Mouse (Mus musculus): Measurements from ENCODE around the gene Snorc.
"Not testable (repeated sequence)": the region's sequence is repeated elsewhere in the genome, so short reads cannot be mapped to it uniquely, and the experiment has no call there.

Gene Snorc

DNA sequence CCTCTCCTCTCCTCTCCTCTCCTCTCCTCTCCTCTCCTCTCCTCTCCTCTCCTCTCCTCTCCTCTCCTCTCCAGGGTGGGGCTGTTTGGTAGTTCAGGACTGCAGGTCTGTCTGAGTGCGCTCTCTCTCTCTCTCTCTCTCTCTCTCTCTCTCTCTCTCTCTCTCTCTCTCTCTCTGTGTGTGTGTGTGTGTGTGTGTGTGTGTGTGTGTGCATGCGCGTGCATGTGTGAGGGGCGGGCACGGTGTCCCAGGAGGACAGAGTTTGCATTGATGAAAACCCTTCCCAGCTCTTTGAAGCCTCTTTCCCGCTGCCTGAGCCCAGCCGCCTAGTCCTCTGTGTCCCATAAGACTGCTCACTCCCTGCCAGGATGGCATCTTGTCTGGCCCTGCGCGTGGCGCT, at the start of gene Snorc:
Snorc (plus strand) TSS at position 301 of the 400 bp plus-strand sequence.
- not testable (repeated sequence) for DNase-seq

DNA sequence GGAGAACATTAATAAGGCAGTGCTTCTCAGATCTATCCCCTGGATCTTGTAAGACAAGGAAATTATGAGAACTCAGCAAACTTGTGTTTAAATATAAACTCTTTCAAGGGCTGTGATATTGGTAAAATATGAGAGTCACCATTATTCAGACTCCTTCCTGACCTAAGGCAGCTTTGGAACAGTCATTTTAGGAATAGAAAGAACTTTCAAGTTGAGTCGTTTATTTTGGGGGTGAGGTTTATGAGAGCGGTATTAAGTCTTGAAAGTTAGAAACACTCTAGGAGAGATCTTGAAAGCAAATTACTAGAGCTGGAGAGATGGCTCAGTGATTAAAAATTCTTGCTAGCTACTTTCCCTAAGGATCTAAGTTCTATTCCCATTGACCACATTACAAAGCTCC, 34.9 kb upstream of the Snorc start:
- no peak for DNase-seq

DNA sequence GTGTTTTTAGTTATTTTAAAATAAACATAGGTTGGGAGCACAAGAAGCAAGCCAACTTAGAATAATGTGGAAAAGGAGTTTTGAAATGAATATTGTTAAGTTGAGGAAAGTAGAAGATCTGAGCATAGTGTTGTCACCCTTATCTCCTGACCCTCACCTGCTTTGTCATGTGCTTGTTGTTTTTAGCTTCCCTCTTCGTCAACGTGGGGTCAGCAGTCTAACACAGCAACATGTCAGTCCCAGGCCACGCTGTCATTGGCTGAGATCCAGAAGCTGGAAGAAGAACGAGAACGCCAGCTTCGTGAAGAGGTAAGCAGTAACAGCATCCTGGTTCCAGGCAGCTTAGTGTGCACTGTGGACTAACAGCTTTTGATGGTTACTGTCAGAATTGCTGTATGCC, 33.5 kb upstream of the Snorc start:
- DNase-seq: no peak

DNA sequence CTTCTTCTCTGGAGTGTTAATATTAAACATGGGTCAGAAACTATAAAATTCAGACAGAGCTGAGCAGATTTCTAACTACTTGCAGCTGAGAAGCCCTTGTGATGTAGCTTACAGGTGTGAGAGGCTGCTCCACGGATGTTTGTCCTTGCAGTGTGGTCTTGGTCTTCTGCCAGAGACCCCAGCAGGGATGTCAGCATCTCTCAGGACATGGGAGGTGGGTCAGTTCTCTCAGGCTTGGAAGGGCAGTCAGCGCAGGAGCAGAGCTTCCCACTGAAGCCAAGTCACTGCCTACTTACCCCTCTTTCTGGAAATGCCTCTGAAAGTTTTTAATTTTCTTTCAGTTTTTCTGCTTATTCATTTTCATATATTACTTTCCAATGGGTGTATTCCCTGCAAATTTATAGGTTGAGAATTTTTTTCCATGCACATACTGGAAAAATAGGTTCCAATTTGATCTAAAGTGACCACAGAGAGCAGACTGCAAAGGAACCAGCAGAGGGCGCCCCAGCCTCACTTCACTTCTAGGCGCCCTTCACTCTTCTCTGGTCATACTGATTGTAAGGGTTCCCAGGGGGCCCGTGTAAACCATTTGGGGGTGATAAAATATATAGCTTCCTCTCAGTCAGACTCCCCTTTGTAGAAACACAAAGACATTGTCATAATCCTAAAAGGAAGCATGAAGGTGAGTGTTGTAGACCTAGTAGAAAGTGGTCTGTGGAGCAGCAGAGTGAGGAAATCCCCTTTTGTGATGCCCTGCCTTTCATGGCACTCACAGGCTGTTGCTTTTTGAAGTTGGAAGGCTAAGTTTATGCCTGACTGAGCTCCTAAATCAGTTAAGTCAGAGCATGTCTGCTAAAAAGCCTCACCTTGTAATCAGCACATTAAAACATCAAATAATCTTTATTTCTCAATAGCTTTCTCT, 22.6 kb upstream of the Snorc start:
- DNase-seq: peak; percentile 26 to 28

DNA sequence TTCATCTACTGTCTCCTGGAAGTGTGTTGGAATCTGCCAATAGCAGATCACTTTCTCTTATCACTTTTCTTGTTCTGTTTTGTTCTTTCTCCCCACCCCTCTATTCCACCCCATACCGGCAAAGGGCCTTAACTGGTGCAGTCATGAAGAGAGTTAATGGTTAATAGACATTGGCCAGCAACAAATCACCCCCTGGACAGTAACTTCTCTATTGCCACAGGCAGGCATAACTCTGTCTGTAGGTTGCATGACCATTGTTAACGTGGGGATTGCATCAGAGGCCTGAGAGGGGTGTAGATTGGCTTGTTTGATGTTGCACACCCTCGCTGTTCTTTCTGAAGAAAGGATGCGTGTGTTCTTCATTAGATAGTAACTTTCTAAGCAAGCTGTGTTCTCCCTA, 20.6 kb upstream of the Snorc start:
- DNase-seq: no peak

DNA sequence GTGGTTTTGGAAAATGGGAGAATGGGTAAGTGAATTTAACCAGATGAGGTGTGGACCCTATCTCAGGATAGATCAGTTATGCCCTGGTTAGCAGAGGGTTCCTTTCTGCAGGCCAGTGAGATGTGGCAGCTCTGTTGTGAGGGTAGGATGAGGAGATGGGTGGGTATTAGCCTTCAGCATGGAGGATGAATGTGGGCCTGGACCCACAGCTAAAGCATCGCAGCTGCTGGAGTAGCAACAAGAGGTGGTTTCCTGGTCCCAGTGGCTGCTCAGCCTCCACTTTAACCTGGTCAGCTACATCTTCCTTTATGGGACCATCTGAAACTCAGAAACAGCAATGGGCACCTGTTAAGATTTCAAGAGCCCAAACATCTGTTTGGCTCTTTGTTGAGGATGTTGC, 13.6 kb upstream of the Snorc start:
- DNase-seq: no peak

DNA sequence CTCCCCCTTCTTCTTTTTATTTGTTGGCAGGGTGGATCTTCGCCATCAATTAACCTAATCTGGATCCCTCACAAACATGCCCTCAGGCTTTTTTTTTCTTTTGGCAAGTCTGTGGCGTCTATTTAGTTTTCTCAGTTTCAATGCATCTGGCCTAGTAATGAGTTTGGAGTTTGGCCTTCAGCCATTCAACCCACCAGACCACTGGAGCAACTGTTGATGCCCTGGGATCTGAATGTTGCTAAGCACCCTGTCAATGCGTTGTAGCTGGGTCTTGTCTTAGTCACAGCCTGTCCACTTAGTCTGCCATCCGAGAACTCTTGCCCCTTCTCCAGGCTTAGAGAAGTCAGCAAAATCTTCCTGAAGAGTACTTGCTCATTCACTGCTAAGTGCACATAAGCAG, 12.0 kb upstream of the Snorc start:
- DNase-seq: no peak

DNA sequence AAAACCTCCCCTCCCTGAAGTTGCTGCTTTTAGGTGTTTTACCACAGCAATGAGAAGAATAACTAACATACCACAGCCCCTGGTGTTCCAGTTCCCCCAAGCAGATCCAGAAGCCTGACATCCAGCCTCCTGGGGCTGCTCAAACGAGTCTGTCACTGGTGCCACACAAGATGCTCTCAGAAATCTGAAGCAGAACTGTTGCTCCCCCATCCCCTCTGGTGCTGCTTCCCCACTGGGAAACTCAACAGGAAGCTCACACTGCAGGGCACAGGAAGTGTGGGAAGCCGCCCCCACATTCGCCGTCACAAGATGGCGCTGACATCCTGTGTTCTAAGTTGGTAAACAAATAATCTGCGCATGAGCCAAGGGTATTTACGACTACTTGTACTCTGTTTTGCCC, 10.2 kb upstream of the Snorc start:
- not testable (repeated sequence) for DNase-seq

DNA sequence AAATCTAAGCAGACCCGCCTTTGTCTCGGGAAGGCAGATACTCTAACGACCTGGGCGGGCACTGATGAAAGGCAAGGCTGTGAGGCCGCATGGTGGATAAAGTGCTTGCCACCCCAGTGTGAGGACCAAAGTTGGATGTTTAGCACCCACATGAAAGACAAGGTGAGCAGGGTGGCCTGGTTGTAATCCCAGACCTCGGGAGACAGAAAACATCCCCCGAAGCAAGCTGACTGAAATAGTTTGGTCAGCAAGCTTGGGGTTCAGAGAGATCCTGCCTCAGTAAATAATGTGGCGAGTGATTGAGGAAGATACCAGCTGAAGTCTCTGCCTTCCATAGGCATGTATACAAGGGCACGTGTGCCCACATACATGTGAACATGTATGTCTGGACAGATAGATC, 2.6 kb upstream of the Snorc start:
- DNase-seq: no peak

DNA sequence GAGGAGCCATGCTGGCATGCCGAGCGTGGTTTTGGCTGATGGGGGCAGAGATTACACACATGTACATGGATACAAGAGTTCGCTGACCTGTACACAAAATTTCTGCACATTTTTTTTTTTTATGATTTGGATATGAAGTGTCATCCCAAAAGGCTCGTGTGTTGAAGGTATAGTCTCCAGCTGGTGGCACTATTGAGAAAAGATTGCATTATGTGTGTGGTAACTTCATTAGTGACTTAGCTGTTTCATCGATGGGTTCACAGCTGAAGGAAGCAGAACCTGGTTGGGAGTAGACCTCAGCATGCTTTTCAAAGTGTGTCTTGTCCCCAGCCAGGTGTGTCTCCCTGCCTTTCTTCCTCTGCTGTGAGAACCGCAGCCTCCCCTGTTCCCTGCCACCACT, 1.8 kb upstream of the Snorc start:
- DNase-seq: no peak

DNA sequence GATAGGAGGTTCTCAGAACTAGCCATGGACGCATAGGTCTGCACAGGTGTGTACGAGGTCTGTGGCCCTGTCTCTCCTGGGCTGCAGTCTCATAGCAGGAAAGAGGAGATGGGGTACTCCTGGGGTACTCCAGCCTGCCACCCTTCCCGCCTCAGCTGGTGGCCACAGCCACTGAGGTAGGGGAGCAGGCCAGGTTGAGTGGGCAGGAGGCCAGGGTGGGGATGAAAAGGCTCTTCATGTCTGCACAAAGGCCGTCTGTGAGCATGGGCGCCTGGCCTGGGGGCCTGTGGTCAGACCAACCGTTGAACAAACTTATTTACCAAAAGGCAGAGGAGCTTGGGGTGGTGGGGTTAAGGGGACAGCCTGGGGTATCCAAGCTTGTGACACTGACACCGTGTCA, 1.8 kb downstream of the Snorc start:
- no peak for DNase-seq

DNA sequence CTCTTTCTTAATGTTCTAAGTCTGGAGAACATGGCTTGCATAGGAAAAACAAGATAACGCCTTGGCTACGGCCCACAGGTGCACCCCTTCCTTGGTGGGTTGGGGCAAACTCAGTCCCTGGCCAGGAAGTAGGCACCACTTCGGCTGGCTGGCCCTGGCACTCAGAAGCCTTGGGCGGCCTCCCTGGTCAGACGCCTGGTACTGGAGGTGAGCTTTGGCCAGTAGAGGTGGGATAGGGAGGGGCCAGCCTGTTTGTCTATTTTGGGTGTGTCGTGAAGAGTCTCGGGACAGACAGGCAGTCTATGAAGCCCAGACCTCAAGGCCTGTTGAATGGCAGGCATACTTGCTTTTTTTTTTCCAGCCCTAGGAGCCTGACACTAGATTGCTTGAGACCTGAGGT, 2.5 kb downstream of the Snorc start:
- DNase-seq: peak; percentile 12 to 41

DNA sequence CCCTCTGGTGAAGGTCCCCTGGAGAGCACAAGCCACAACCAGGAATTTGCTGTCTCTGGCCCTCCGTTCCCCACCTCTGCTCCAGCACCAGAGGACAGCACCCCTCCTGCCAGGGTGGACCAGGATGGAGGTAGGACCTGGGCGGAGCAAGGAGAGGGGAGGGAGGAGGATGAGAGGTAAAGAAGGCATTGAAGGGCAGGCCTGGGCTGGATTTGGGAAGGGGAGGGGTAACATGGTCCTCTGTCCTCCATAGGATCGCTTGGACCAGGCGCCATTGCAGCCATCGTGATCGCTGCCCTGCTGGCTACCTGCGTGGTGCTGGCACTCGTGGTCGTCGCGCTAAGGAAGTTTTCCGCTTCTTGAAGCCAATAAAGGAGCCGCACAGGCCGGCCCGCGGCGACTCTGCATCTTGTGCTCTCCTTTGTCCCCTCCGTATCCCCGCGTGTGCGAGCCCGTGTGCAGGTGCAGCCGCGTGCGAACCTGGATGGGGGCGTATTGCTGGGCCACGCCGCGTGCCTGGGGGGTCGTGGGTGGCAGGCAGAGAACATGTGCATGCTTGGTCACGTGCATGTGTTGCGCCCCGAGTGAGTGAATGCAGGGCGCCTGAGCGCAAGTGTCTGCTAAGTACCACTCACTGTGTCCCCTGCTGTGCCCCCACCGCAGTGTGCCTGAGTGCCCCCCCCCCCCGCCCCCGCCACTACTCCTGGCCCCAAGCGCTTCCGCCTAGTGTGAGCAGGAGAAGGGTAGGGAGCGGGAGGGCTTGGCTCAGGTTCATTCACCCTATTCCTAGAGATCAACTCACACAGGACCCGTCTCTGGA, 5.2 kb downstream of the Snorc start:
- DNase-seq: no peak

DNA sequence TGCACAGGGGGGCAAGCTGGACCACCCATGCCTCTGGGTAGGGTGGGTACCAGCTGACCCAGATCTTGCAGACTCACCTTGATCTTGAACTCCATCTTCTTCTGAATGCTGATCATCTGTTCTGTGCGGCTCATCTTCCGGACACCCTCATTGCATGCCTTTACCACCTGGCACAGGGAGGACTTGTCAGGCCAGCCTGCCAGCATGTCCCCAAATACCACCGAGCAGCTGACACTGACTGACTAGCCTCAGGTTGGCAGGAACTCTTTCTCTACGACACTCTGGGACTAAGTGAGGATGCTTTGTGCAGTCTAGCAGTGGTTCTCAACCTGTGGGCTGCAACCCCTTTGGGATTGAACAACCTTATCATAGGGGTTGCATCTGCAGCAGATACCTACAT, 12.5 kb downstream of the Snorc start:
- DNase-seq: no peak

DNA sequence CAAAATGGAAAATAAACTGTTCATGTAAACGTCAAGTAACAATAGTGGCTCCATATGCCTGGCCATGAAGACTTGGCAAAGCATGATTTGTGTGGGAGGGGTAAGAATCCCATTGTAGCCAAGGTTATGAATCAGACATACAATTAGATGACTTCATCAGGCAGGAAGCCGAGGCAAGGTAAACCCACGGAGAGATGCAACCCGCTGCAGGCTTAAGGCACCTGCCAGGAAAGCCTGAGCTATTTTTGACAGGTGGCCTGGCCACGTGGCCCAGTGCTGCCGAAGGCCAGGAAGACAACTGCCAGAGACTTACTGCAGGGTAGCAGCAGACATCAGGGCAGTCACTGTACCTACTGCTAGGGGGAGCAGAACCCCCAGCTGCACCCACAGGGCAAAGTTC, 16.3 kb downstream of the Snorc start:
- no peak for DNase-seq

DNA sequence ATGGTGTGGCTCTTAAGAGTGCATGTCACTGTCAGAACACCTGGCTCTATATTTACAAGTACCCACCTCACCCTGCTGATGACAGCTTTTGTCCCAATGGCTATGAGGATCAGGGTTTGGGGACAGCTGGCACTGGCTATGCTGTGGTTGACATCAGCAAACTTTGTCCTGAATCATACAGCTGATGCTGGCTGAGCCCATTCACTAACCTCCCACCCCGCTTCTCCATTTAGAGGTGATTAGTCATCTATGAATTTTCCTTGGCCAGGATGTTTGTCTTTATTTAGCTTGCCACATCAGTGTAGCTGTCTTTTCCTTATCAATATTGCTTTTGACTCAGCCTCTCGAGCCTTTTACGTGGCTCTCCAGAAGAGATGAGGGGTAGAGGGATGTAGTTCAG, 22.2 kb downstream of the Snorc start:
- DNase-seq: no peak

DNA sequence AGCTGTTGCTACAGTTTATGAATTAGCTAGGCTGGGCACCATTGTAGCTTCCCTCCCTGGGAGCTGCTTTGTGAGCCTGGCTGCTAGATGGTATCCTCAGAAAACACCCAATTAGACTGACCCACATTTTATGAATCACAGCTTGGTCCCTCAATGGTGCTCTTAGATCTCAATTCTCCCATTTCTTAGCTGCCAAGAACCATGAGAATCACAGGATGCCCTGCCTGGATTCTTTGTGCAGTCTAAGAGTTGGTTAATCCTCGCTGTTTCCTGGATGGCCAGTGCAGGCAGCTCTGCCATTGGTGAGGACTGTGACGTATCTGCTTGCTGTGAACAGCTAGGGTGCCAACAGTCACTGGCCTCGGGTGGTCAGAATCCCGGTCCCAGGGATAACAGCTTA, 23.5 kb downstream of the Snorc start:
- no peak for DNase-seq

DNA sequence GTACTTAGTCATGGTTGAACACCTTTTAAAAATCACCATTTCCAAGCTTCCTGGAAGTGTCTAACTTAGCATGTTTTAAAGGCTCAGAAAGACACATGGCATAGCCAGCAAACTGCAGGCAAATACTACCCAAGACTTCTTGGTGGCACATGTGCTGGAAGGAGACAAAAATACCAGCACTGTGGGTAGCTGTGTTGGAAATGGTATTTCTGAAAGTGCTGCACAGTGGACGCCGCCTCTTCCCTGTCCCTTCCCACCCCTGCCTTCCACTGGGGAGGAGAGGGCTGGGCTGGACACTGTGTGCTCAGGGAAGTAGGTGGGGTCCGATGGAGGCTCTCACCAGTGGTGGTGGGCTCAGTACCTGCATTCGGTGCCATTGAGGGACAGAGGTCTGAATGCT, 35.5 kb downstream of the Snorc start:
- no peak for DNase-seq

DNA sequence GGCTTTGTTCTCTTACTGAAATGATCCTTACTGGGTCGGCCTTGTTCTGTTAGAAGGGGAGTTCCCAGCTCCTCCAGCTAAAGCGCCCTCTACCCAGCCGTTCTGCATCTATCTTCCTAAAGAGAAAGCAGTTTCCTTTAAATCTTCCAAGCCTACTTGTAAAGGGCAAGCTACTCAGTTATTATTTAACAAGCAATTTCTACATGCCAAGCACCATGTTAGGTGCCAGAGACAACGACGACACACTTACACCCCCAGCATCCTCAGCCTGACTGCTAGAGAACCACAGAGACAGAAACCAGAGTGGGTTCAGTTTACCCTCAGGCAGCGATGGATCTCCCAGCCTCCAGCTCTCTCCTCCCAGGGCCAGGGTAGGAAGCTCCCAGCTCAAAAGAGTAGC, 37.8 kb downstream of the Snorc start:
- no peak for DNase-seq

DNA sequence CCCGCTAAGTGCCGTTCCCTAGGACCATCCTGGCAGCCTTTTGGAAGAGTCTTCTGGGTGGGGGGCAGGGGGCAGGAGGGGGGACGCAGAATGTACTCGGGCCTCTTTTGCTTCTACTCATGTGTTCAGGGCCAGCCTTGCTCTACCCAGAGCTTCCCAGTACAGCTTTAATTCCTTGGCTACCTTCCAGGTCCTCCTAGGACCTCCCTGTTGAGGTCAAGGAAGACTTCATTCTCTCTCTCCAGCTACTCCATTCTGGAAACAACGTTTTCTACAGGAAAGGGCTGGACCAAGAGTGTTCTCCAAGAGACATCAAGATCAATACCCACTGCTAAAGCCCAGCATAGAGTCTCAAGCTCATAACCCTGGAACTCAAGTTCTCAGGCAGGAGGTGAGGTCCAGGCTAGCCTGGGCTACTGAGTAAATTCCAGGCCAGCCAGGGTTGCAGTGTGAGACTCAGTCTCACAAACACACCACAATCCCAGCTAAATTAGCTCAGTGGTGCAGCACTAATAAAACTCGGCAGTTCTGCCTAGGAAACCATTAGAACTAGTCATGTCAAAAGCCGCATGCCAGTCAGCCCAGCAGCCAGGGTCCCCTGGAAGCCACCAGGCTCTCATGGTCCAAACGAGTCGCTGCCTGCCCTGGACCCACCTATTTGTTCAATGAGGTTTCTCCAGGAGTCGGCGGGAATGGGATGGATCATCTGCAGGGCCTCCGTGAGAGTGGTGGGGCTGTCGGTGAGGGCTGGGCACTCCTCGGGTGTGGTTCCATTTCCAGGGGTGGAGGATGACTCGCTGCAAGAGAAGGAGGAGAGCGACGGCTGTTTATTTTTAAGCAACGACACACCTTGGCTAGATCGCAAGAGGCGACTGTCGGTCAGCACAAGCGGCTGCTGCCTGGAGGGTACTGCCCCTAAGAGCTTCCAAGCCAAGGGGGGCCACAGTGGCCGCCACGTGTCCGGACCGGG, 38.8 kb downstream of the Snorc start:
- DNase-seq: no peak

DNA sequence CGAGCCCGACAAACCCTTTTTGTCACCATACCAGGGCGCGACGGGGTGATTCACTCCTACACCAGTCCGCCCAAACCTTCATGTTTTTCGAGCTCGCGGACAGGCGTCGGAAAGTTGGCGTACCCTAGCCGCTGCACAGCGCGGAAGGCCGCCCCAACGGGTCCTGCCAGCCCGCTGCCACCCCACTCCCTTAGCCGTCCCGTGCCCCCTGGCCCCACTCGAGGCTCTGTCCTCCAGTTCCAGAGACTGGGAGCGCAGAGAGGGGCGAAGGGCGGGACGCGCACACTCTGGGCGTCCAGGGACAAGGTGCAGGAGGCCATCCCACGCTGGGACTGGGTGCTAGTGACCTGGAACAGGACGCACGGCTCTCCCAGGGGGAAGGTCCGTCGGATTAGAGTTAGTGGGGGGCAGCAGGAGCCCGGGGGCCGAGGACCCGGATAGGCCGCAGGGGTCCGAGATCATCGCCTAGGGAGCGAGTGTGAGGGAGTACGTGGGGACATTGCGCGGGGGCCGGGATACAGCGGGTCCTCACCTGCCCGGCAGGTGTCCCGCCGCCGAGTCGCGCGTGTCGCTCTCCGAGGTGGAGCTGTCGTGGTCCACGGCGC, 39.6 kb downstream of the Snorc start, which contains the start of gene Neu2:
Neu2 (plus strand) TSS at position 329 of the 605 bp plus-strand sequence.
- DNase-seq: peak; percentile 5

DNA sequence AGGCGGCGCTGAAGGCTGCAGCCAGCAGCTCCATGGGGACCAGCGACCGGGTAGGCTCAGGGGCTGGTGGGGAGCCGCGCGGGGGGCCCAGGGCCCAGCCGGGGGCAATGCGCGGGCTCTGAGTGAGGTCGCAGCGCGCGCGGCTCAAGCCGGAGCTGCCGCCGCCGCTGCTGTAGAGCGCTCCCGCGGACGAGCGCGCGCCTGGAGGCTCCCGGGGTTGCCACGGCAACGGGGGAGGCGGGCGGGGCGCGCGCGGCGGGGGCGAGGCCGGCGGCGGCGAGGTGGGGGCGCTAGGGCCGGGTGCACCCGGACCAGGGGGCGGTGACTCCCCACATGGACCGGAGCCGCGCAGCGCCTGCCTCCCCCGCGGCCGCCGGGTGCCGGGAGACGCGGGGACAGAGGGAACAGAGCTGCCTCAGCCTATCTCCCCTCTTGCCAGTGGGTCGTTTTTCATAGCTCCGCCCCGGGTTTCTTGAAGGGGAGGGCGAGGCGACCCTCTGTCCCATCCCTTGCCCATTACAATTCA, 40.2 kb downstream of the Snorc start:
- DNase-seq: peak in 1 of 2 experiments; percentile 32
